Mouse (Mus musculus) brain, adult 2 months (tissue): ENCODE measurements around the gene Mlh3.

ENCODE experiments used
- DNase-seq: peaks from one replicate; pipeline ENCODE4 v3.0.0; 2011; ENCODE audit warnings: low read depth, low spot score

Mlh3 gene

GRCm38 (mm10) chr12:85227876-85228599, 42.4 kb downstream of the Mlh3 start:
- peak; percentile 53 for DNase-seq

DNA sequence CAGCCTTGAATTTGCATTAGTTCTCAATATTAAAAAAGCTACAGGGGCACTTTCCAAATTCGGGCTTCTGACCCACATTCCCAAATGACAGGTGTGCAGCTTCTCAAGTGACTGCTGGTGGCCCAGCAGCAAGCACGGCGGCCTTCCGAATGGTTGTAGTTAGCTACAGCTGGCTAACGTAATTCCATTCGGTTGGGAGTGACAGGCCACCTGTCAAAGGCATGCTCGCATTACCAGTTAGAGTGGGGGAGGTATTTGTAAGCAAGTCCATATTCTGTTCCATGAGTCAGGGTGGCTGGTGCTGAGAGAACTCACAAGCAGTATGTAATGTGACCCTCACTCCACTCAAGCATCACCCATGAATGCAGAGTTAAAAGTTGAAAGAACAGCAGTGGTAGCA, 43.2 kb downstream of the Mlh3 start:
- peak; percentile 20 for DNase-seq

- DNase-seq, result peak; percentile 10
Measured at GRCm38 (mm10) chr12:85219905-85220290, 50.5 kb downstream of the Mlh3 start.

GRCm38 (mm10) chr12:85219236-85219904, 51.0 kb downstream of the Mlh3 start, which contains the start of gene Eif2b2:
TSS of gene Eif2b2 (plus strand) at chr12:85219481.
- DNase-seq, result peak; percentile 99

GRCm38 (mm10) chr12:85217733-85218310, 52.6 kb downstream of the Mlh3 start:
- DNase-seq, result no peak

DNA sequence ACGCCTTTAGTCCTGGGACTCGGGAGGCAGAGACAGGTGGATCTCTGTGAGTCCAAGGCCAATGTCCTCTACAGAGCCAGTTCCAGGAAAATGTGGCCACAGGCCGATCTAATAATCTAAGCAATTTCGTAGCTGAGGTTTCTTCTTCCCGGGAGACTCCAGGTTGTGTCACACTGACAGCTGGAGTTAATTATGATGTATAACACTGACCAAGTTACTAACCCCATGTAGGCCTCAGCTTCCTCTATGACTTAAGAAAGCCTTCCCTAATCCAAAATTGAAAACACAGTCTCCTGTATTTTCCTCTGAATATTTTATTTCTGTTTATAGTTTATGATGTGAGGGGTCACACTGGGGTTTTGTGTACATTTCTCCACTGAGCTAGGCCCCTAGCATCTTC, 55.4 kb downstream of the Mlh3 start:
- no peak for DNase-seq

- DNase-seq, result no peak
Measured at GRCm38 (mm10) chr12:85208687-85209199, 61.7 kb downstream of the Mlh3 start.

DNA sequence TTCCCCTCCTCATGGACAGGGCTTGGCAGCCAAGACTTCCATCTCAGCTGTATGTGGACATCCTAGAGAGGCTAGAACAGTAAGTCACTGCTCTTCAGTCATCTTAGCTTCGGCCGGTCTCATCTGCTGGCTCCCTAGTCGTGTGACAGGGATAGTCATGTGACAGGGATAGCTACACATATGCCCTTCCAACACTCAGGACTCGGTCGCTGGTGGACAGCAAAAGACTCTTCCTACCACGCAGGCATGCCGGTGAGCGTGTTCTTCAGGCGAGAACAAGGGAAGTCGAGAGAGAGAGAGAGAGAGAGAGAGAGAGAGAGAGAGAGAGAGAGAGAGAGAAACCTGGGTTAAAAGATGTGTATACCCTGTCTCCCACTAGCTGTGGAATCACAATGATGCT, 65.0 kb downstream of the Mlh3 start:
- no peak for DNase-seq

- DNase-seq, result no peak
Measured at GRCm38 (mm10) chr12:85204105-85204504, 66.3 kb downstream of the Mlh3 start.

- DNase-seq, result no peak
Measured at GRCm38 (mm10) chr12:85203699-85204098, 66.7 kb downstream of the Mlh3 start.

GRCm38 (mm10) chr12:85202191-85202590, 68.2 kb downstream of the Mlh3 start:
- no peak for DNase-seq

GRCm38 (mm10) chr12:85201830-85202147, 68.6 kb downstream of the Mlh3 start:
- DNase-seq, result no peak

GRCm38 (mm10) chr12:85200929-85201829, 69.2 kb downstream of the Mlh3 start:
- DNase-seq, result peak; percentile 50

GRCm38 (mm10) chr12:85199954-85200353, 70.4 kb downstream of the Mlh3 start:
- DNase-seq, result no peak

GRCm38 (mm10) chr12:85197936-85198335, 72.5 kb downstream of the Mlh3 start:
- DNase-seq, result no peak

DNA sequence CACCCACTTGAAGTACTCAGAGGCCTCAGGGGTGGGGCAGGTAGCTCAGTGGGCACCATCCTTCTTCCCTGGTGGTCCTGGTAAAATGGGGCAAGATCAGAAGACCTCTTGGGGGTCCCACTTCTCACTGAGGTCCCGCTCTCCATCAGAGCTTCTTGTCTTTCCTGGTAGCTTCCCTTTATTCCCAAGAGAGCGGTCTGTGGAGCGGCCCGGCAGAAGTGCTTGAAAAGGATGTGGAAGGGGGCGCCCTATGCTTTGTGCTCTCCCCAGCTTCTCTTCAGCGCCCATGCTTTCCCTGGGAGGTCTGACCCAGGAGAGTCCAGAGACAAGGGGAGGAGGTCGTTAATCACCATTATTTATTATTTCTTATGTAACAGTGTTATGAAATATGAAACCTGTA, 73.0 kb downstream of the Mlh3 start:
- no peak for DNase-seq

GRCm38 (mm10) chr12:85196191-85196590, 74.2 kb downstream of the Mlh3 start:
- no peak for DNase-seq

- DNase-seq, result no peak
Measured at GRCm38 (mm10) chr12:85195086-85195485, 75.3 kb downstream of the Mlh3 start.

DNA sequence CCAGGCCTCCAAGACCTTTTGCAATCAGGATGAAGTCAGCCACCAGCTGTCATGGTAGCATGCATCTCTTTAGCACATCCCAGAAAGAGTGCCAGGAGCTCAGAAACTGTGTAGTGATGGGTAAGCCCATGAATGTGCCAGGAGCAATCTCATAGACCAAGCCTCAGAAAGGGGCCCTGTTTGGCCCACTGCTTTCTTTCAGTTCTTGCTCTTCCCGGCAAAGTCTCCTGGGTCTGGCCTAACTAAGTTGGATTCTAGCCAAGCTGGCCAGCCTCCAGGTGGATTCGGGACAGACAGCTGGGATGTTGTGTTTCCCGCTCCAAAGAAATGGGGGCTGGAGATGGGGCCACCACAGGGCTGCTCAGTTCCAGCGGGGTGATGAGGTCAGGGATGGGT, 75.8 kb downstream of the Mlh3 start:
- peak; percentile 44 for DNase-seq

DNA sequence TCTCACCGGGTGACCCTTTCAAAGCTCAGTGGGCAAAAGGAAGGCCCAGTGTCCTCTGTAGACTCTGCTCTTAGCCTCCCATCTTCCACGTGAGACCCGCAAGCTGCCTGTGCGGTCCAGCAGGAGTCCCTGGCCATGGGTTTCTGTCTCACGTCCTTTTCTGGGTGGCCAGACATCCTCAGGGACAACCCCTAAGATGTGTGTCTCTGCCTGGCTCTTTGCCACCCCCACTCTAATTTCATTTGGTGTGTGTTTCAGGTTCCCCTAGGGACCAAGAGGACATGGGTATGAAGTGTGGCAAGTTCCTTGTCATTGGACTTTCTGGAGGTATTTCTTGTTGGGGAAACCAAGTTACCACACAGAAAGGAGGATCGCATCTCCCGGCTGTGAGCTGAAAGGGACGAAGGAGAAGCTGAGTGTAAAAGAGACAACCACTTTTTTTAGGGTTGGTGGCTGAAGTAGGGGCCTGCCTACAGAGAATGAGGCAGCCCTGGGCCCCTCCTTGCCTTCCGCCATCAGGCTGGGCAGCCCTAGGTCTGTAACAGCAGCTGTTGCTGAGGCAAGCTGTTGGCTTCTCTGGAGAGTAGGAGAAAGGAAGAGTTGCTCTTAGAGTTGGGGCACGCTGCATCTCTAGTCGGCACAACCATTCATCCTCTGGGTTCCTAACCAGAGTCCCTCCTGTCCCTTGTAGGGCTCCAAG, 76.3 kb downstream of the Mlh3 start:
- no peak for DNase-seq

DNA sequence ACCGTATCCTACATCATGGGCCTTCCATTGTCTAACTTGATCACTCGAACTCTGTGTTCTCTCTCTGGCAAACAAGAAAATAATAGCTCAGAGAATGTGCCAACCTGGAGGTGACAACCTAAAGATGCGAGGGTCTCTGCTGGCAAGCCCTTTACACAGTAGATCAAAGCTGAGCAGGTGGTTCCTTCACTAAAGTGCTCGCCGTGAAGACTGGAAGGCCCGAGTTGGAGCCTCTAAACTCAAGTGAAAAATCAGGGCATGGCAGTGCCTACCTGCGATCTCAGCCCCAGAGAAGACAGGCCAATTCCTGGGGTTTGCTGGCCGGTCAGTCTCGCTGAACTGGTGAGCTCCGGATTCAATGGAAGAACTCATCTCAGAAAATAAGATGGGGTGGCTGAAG, 77.3 kb downstream of the Mlh3 start:
- DNase-seq, result no peak
